Mouse (Mus musculus) intestine, embryonic 16.5 days (tissue): ENCODE results near the gene Card19. TPM values are rescaled to one million over a fixed set of nuclear protein-coding genes. Genes with fewer than 3 reads are reported as not detected.
A peak's percentile ranks its signal among the peaks of the same experiment; 100 is the strongest.

ENCODE experiments used
- ATAC-seq: fragments of 200-750 bp; cut with Nextera tagmentation; 2 replicates; pipeline ENCODE4 v1.8.0; 2017; ENCODE audit warnings: moderate TSS enrichment, moderate library complexity
- H3K27ac ChIP-seq: fragments of 300-500 bp; sonication (generic); 2 replicates; pipeline ENCODE4 v1.5.1; 2014; ENCODE audit warnings: mild to moderate bottlenecking, low read length
- H3K27me3 ChIP-seq: fragments of 300-500 bp; sonication (generic); replicated peaks from 2 replicates; pipeline ENCODE4 v1.6.1; 2014; ENCODE audit warnings: low read length, control low read depth, mixed read lengths; ENCODE audit not compliant: control insufficient read depth, insufficient read depth
- H3K36me3 ChIP-seq: fragments of 300-500 bp; sonication (generic); 2 replicates; pipeline ENCODE4 v1.6.1; 2014; ENCODE audit warnings: low read length, control low read depth; ENCODE audit not compliant: control insufficient read depth, insufficient read depth
- H3K4me1 ChIP-seq: fragments of 300-500 bp; sonication (generic); 2 replicates; pipeline ENCODE4 v1.6.1; 2014; ENCODE audit warnings: low read length, control low read depth, mixed read lengths; ENCODE audit not compliant: control insufficient read depth, insufficient read depth
- H3K4me2 ChIP-seq: fragments of 300-500 bp; sonication (generic); 2 replicates; pipeline ENCODE4 v1.6.1; 2014; ENCODE audit warnings: low read depth, low read length, control low read depth
- H3K4me3 ChIP-seq: fragments of 300-500 bp; sonication (generic); 2 replicates; pipeline ENCODE4 v1.5.1; 2014; ENCODE audit warnings: mild to moderate bottlenecking, low read length
- H3K9ac ChIP-seq: fragments of 300-500 bp; sonication (generic); 2 replicates; pipeline ENCODE4 v1.6.1; 2014; ENCODE audit warnings: low read depth, low read length
- H3K9me3 ChIP-seq: fragments of 300-500 bp; sonication (generic); 2 replicates; pipeline ENCODE4 v1.6.1; 2016; ENCODE audit warnings: low read length, control low read depth; ENCODE audit not compliant: control insufficient read depth
- WGBS: fragments of 180-500 bp; shearing (Covaris S2); extraction: QIAGEN DNeasy Blood & Tissue Kit; methylation state at CpG from one replicate; pipeline ENCODE4 v1.1.7; 2014; 5-methylcytosine and 5-hydroxymethylcytosine counted together
- polyA plus RNA-seq: library from polyadenylated mRNA; unstranded; fragments of >200 nt; fragmentation: Nextera tagmentation; extraction: Ambion mirVana; gene quantifications from 2 replicates; pipeline ENCODE4 v1.2.1, GENCODE M21; 2015

The Card19 gene
- polyA plus RNA-seq, 1 experiment from 2014 or later: 58.8 TPM

- Histone ChIP-seq H3K27ac (no peak overlapping the region), H3K27me3 (peaks cover 4% of the 10 kb centered on the region; the same call in 1 of the 2 replicates), H3K4me2 (peak overlapping the region; percentile 10; the same call in 1 of the 2 replicates), H3K9ac (0 out of 2 replicates have a peak overlapping the region, but pooled peaks have one; percentile 35), H3K4me1 (peaks cover 8% of the 10 kb centered on the region), H3K36me3 (no peaks in the 10 kb centered on the region), H3K9me3 (0 out of 2 replicates have a peak, but pooled peaks cover 3% of the 10 kb centered on the region), H3K4me3 (no peak overlapping the region)
- 49% methylated on average over 10 of the region's 10 CpGs for WGBS
- no peak for ATAC-seq
These were observed 61.8 kb downstream of the Card19 start for GRCm38 (mm10) chr13:49154028-49154427.

Other genes starting within 250 kb of the Card19 start
- 25.7 and 26.0 TPM in 2 replicates for gene Fam120a, start 248.0 kb downstream of the Card19 start, polyA plus RNA-seq
- gene Wnk2, start 68.0 kb downstream of the Card19 start, polyA plus RNA-seq: 2.9 and 3.5 TPM in 2 replicates
- gene Ninj1, start 28.6 kb downstream of the Card19 start, polyA plus RNA-seq: 60.0 and 63.3 TPM in 2 replicates
- 1.2 and 1.3 TPM in 2 replicates for gene Susd3, start 32.7 kb upstream of the Card19 start, polyA plus RNA-seq
- 0.82 and 1.2 TPM in 2 replicates for gene Fgd3, start 104.3 kb upstream of the Card19 start, polyA plus RNA-seq
- gene Bicd2, start 125.5 kb upstream of the Card19 start, polyA plus RNA-seq: 14.7 and 15.7 TPM in 2 replicates
- gene Ippk, start 205.2 kb upstream of the Card19 start, polyA plus RNA-seq: 18.0 and 19.9 TPM in 2 replicates